Mouse (Mus musculus): ENCODE data around the gene A330070K13Rik.

GRCm38 (mm10) chr5:130375411-130375810 is 9.0 kb downstream of the A330070K13Rik start:
- no peak for TF ChIP-seq GATA1 (IDR thresholded peaks at IDR 0.05; ENCODE audit: borderline replicate concordance, low read length)
- TF ChIP-seq FLI1 (IDR thresholded peaks at IDR 0.05; ENCODE audit: low read length) = no peak

All from megakaryocyte, embryonic 14.5 days (primary cell).